Mouse (Mus musculus) lung, embryonic 16.5 days (tissue): ENCODE data around the gene Hpgds. TPM values are rescaled to one million over a fixed set of nuclear protein-coding genes. Genes with fewer than 3 reads are reported as not detected.
A peak's percentile ranks its signal among the peaks of the same experiment; 100 is the strongest.

ENCODE experiments used
- ATAC-seq: fragments of 200-750 bp; cut with Nextera tagmentation; 2 replicates; pipeline ENCODE4 v1.8.0; 2017; ENCODE audit warnings: low read depth, mild to moderate bottlenecking, moderate library complexity
- H3K27ac ChIP-seq: fragments of 300-500 bp; sonication (generic); 2 replicates; pipeline ENCODE4 v1.5.1; 2014; ENCODE audit warnings: mild to moderate bottlenecking, control low read depth, low read length
- H3K27me3 ChIP-seq: fragments of 300-500 bp; sonication (generic); 2 replicates; pipeline ENCODE4 v1.6.1; 2014; ENCODE audit warnings: low read depth, low read length, mixed read lengths; ENCODE audit not compliant: control insufficient read depth, insufficient read depth
- H3K36me3 ChIP-seq: fragments of 300-500 bp; sonication (generic); 2 replicates; pipeline ENCODE4 v1.6.1; 2014; ENCODE audit warnings: low read length; ENCODE audit not compliant: control insufficient read depth, insufficient read depth
- H3K4me1 ChIP-seq: fragments of 300-500 bp; sonication (generic); replicated peaks from 2 replicates; pipeline ENCODE4 v1.6.1; 2014; ENCODE audit warnings: low read length, mixed read lengths; ENCODE audit not compliant: control insufficient read depth, insufficient read depth
- H3K4me2 ChIP-seq: fragments of 300-500 bp; sonication (generic); 2 replicates; pipeline ENCODE4 v1.6.1; 2014; ENCODE audit warnings: low read depth, low read length, control low read depth
- H3K4me3 ChIP-seq: fragments of 300-500 bp; sonication (generic); 2 replicates; pipeline ENCODE4 v1.5.1; 2014; ENCODE audit warnings: mild to moderate bottlenecking, low read length, control low read depth
- H3K9ac ChIP-seq: fragments of 300-500 bp; sonication (generic); 2 replicates; pipeline ENCODE4 v1.6.1; 2014; ENCODE audit warnings: low read length, control low read depth
- H3K9me3 ChIP-seq: fragments of 300-500 bp; sonication (generic); 2 replicates; pipeline ENCODE4 v1.6.1; 2016; ENCODE audit warnings: low read length; ENCODE audit not compliant: control insufficient read depth
- WGBS: fragments of 180-500 bp; shearing (Covaris S2); extraction: QIAGEN DNeasy Blood & Tissue Kit; methylation state at CpG from one replicate; pipeline ENCODE4 v1.1.7; 2014; 5-methylcytosine and 5-hydroxymethylcytosine counted together
- polyA plus RNA-seq: library from polyadenylated mRNA; unstranded; fragments of >200 nt; fragmentation: Nextera tagmentation; extraction: Ambion mirVana; gene quantifications from 2 replicates; pipeline ENCODE4 v1.2.1, GENCODE M21; 2015

Hpgds gene
- 3.5 and 4.2 TPM in 2 replicates for polyA plus RNA-seq

DNA sequence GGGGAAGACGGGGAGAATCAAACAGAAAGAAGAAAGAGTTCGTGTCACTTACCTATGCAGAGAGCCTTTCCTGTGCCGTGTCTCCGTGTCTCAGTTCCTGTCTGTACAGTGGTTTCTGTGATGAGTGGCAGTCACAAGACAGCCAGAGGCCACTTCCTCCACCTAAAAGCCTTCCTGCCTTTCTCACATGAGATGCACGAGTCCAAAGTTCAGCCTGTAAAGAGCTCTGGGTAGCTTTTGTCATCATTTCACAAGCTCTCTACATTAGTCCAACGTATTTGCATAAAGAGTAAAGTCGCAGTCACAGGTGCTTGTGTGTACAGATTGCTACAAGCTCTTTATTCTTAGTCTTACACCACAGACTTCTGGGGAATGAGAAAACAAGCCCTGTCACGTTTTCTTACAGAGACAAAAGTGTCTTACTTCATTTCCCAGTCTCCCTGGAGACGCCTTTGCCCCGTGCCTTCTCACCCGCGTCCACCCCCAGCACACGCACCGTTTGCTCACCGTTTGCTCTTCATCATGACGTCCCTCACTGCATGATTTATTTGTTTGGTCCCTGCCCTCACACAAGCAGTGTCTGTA, at the start of gene Hpgds:
Gene Hpgds, minus strand, starts transcription at position 288 of the 585 bp plus-strand sequence.
- Histone ChIP-seq H3K4me1 (no peaks in the 10 kb centered on the region), H3K9ac (no peak within 1 kb of the TSS), H3K4me2 (peak within 1 kb of the TSS; percentile 2; the same call in 1 of the 2 replicates), H3K27me3 (no peaks in the 10 kb centered on the region), H3K27ac (no peak within 1 kb of the TSS), H3K36me3 (no peaks in the 10 kb centered on the region), H3K4me3 (no peak within 1 kb of the TSS), H3K9me3 (no peaks in the 10 kb centered on the region)
- WGBS = 32% methylated on average over 16 of the region's 16 CpGs
- ATAC-seq = 0 out of 2 replicates have a peak, but pooled peaks have one; percentile 10

DNA sequence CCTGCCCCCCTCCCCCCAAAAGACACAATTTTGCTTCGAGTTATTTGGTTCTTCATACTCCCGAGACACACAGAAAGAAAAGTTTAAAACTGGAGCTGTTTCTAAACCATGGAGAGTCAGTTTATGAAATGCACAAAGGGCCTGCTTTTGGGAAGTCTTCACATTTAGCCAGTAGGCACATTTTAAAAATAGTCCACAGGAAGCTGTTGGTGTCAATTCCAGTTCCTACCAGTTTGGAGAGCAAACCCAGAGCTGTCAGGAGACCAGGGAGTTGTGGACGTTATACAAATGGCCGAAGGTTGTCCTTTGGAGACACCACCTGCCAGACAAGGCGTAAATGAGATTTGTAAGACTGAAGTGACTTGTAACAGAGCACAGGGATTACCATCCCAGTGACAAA, 20.3 kb upstream of the Hpgds start:
- H3K27ac ChIP-seq = no peak overlapping the region
- 41% methylated on average over 5 of the region's 5 CpGs for WGBS
- no peak for ATAC-seq

DNA sequence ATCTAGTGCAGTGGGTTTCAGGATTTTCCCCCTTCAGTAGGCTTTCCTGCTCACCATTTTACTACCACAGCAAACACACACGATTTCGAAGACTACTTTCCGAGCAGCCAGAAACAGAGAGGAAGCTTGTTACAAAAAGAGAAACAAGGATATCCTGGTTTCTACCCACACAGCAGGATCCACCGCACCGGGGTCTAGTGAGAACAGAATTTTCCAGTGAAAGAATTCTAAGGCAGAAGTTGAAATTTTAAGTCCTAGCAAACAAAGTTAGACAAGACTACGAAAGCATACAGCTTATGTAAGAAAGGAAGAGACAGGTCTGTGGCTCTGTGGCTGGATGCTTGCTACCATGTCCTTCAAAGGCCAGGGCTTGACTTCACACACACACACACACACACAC, 19.4 kb upstream of the Hpgds start:
- Histone ChIP-seq H3K9me3 (no peaks in the 10 kb centered on the region), H3K4me2 (no peak overlapping the region), H3K4me3 (no peak overlapping the region), H3K4me1 (no peaks in the 10 kb centered on the region), H3K9ac (no peak overlapping the region), H3K27me3 (no peaks in the 10 kb centered on the region), H3K27ac (no peak overlapping the region), H3K36me3 (no peaks in the 10 kb centered on the region)
- WGBS = 72% methylated on average over 6 of the region's 6 CpGs
- ATAC-seq = no peak

More for the DNA sequence above, 20.3 kb upstream of the Hpgds start:
- no peaks in the 10 kb centered on the region for H3K9me3 ChIP-seq
- no peaks in the 10 kb centered on the region for H3K36me3 ChIP-seq
- H3K4me1 ChIP-seq = no peaks in the 10 kb centered on the region
- no peak overlapping the region for H3K4me3 ChIP-seq
- H3K9ac ChIP-seq = no peak overlapping the region
- no peaks in the 10 kb centered on the region for H3K27me3 ChIP-seq
- H3K4me2 ChIP-seq = no peak overlapping the region

DNA sequence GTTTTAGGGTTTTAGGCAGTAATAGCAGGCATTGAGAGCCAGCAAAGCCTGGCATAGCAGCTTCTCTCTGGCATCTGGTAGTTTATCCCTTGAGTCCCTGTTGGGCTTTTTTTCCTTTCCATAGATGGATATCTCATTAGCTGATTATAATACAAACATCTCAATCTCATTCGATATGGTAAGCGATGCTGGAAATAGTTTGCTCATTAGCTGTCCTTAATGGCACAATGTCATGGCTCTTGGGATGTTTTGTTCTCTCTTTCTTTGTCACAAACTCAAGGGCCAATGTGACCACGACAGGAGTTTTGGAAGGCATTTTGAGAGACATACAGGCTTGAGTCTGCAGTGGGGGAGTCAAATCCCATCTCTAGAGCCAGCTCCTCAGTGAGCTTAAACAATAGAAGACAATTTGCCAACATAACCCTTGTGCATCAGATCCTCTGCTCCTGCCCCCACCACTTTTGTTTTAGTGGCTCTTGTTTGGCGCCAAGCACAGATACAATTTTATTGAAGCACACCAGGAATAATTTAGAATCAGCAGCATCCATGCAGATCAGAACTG, 14.8 kb upstream of the Hpgds start:
- Histone ChIP-seq H3K9me3 (no peaks in the 10 kb centered on the region), H3K27me3 (no peaks in the 10 kb centered on the region), H3K36me3 (no peaks in the 10 kb centered on the region), H3K4me1 (no peaks in the 10 kb centered on the region), H3K4me2 (no peak overlapping the region), H3K4me3 (no peak overlapping the region), H3K9ac (no peak overlapping the region), H3K27ac (no peak overlapping the region)
- WGBS = 82% methylated on average over 4 of the region's 4 CpGs
- ATAC-seq = no peak

DNA sequence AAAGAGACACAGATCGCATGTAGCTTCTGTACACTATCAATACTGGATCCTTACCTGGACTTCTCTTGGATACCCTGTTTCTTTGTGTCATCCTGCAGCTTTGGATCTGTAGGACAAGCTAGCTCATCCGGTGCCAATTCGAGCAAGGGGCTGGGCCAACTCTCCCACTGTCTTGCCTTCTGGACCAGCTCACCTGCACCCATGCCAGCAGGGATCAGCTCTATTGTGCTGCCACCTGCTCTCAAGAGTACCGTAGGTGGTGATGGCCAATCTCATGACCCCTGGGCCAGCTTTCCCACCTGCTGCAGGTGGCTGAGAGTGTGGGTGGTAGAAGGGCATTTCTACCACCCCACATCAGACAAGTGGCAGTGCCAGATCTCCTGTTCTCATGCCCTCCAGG, 12.3 kb upstream of the Hpgds start:
- H3K9me3 ChIP-seq = no peaks in the 10 kb centered on the region
- H3K4me2 ChIP-seq = no peak overlapping the region
- H3K27me3 ChIP-seq = no peaks in the 10 kb centered on the region
- no peak overlapping the region for H3K27ac ChIP-seq
- H3K9ac ChIP-seq = no peak overlapping the region
- no peak overlapping the region for H3K4me3 ChIP-seq
- H3K36me3 ChIP-seq = no peaks in the 10 kb centered on the region
- no peaks in the 10 kb centered on the region for H3K4me1 ChIP-seq
- no peak for ATAC-seq
- WGBS = 84% methylated on average over 4 of the region's 4 CpGs

DNA sequence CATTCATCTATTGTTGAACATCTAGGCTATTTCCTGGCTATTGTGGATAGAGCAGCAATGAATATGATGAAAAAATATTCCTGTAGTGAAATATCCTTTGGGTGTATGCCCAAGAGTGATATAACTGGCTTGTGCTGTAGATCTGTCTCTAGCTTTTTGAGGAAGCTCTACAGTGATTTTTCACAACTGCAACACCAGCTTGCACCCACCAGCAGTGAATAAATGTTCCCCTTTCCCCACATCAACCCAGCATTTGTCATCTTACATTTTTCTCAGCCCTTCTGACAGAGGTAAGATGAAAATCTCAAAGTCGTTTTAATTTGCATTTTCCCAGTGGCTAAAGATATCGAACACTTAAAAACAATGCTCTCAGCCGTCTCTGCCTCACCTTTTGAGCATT, 8.9 kb upstream of the Hpgds start:
- WGBS = 66% methylated on average over 3 of the region's 3 CpGs
- H3K4me1 ChIP-seq = no peaks in the 10 kb centered on the region
- no peak overlapping the region for H3K4me3 ChIP-seq
- H3K4me2 ChIP-seq = no peak overlapping the region
- H3K9ac ChIP-seq = no peak overlapping the region
- H3K27me3 ChIP-seq = no peaks in the 10 kb centered on the region
- H3K36me3 ChIP-seq = no peaks in the 10 kb centered on the region
- ATAC-seq = no peak
- H3K9me3 ChIP-seq = no peaks in the 10 kb centered on the region
- no peak overlapping the region for H3K27ac ChIP-seq

DNA sequence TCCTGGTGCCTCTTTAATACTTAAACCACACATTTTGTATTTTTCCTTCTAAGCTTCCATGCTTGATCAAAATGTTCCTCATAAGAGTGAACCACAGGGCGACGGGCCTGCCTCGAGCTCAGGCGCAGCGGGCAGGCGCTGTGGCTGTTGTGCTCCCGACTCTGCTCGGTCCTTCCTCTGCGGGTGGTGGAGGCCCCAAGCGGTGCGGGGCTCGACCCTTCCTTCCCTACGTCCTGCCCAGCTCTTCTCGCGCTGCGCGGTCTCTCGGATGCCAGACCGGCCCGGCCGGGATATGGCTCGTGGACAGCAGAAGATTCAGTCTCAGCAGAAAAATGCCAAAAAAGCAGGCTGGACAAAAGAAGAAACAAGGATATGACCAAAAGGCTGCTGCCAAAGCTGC, 6.0 kb upstream of the Hpgds start:
- H3K4me1 ChIP-seq = no peaks in the 10 kb centered on the region
- H3K4me2 ChIP-seq = peak overlapping the region; percentile 44
- WGBS = 15% methylated on average over 22 of the region's 22 CpGs
- H3K4me3 ChIP-seq = peak overlapping the region; percentile 21; the same call in 1 of the 2 replicates
- H3K9ac ChIP-seq = 0 out of 2 replicates have a peak overlapping the region, but pooled peaks have one; percentile 41
- no peak overlapping the region for H3K27ac ChIP-seq
- no peaks in the 10 kb centered on the region for H3K9me3 ChIP-seq
- no peak for ATAC-seq
- H3K36me3 ChIP-seq = no peaks in the 10 kb centered on the region
- no peaks in the 10 kb centered on the region for H3K27me3 ChIP-seq

DNA sequence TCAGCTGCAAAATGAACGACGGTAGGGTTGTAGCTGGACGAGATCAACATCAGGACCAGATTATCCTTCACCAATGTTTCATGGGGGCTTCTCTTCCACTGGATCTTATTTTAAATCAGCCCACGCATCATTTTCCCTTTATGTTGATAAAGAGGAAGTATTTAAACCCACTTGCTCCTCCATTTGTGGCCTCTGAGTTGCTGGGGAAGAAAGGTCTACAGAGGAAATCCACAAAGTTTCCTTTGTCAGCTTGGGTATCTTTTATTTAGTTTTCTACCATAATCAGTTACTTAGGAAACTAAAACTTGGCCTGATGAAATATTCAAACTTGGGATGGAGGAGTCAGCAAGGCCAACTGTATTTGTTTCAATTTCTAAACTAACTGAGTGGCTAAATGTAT, 1.7 kb upstream of the Hpgds start:
- no peaks in the 10 kb centered on the region for H3K36me3 ChIP-seq
- 77% methylated on average over 4 of the region's 4 CpGs for WGBS
- no peaks in the 10 kb centered on the region for H3K4me1 ChIP-seq
- H3K9me3 ChIP-seq = no peaks in the 10 kb centered on the region
- ATAC-seq = no peak
- no peak overlapping the region for H3K27ac ChIP-seq
- no peak overlapping the region for H3K4me2 ChIP-seq
- H3K9ac ChIP-seq = no peak overlapping the region
- no peak overlapping the region for H3K4me3 ChIP-seq
- no peaks in the 10 kb centered on the region for H3K27me3 ChIP-seq

DNA sequence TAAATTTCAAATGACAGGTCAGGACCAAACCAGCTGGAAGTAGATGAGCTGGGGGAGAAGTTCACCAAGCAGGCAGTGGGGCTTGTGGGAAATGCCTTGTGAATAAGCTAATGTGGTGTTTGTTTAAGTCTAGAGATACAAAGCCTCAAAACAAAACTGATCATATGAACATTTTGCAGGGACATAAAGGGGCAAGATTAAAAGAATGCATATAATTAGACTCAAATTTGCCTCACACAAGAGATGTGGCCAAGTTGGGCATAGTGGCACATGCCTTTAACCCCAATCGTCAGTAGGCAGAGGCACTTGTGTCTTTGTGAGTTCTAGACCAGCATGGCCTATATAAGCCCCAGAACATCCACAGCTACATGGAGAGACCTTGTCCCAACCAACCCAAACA, 2.4 kb downstream of the Hpgds start:
- 80% methylated on average over 1 of the region's 1 CpGs for WGBS
- no peak for ATAC-seq

More for the DNA sequence above, 2.4 kb downstream of the Hpgds start:
- Histone ChIP-seq H3K4me2 (no peak overlapping the region), H3K27ac (no peak overlapping the region), H3K27me3 (no peaks in the 10 kb centered on the region), H3K36me3 (no peaks in the 10 kb centered on the region), H3K9ac (no peak overlapping the region), H3K4me1 (peaks cover 4% of the 10 kb centered on the region; the same call in 1 of the 2 replicates), H3K9me3 (no peaks in the 10 kb centered on the region), H3K4me3 (no peak overlapping the region)
